Mouse (Mus musculus) hindbrain, embryonic 14.5 days (tissue): ENCODE measurements around the gene Cdhr2. TPM values are rescaled to one million over a fixed set of nuclear protein-coding genes. Genes with fewer than 3 reads are reported as not detected.

Experiments
- ATAC-seq: fragments of 200-750 bp; cut with Nextera tagmentation; 2 replicates; pipeline ENCODE4 v1.8.0; 2017; ENCODE audit warnings: moderate number of reproducible peaks, mild to moderate bottlenecking, moderate TSS enrichment, moderate library complexity; ENCODE audit not compliant: low FRiP score
- DNase-seq: peaks from one replicate; pipeline ENCODE4 v3.0.0-alpha.2; 2015; ENCODE audit warnings: low spot score
- H3K27ac ChIP-seq: fragments of 300-500 bp; sonication (generic); 2 replicates; pipeline ENCODE4 v1.5.1; 2014; ENCODE audit warnings: mild to moderate bottlenecking, moderate library complexity
- H3K27me3 ChIP-seq: fragments of 300-500 bp; sonication (generic); 2 replicates; pipeline ENCODE4 v1.6.1; 2014; ENCODE audit warnings: mild to moderate bottlenecking, low read length, mixed read lengths; ENCODE audit not compliant: control insufficient read depth, insufficient read depth
- H3K36me3 ChIP-seq: fragments of 300-500 bp; sonication (generic); replicated peaks from 2 replicates; pipeline ENCODE4 v1.6.1; 2014; ENCODE audit not compliant: control insufficient read depth, insufficient read depth
- H3K4me1 ChIP-seq: fragments of 300-500 bp; sonication (generic); replicated peaks from 2 replicates; pipeline ENCODE4 v1.6.1; 2014; ENCODE audit warnings: antibody characterized with exemption, low read length, mixed read lengths; ENCODE audit not compliant: control insufficient read depth, insufficient read depth
- H3K4me2 ChIP-seq: fragments of 300-500 bp; sonication (generic); replicated peaks from 2 replicates; pipeline ENCODE4 v1.6.1; 2014; ENCODE audit warnings: mild to moderate bottlenecking, moderate library complexity
- H3K4me3 ChIP-seq: fragments of 300-500 bp; sonication (generic); replicated peaks from 2 replicates; pipeline ENCODE4 v1.5.1; 2014; ENCODE audit warnings: mild to moderate bottlenecking, low read length
- H3K9ac ChIP-seq: fragments of 300-500 bp; sonication (generic); 2 replicates; pipeline ENCODE4 v1.6.1; 2014
- H3K9me3 ChIP-seq: fragments of 300-500 bp; sonication (generic); 2 replicates; pipeline ENCODE4 v1.6.1; 2016; ENCODE audit warnings: low read length; ENCODE audit not compliant: control insufficient read depth
- WGBS: fragments of 180-500 bp; shearing (Covaris S2); extraction: QIAGEN DNeasy Blood & Tissue Kit; methylation state at CpG from one replicate; pipeline ENCODE4 v1.1.7; 2014; 5-methylcytosine and 5-hydroxymethylcytosine counted together
- polyA plus RNA-seq: library from polyadenylated mRNA; unstranded; fragments of >200 nt; fragmentation: Nextera tagmentation; extraction: Ambion mirVana; gene quantifications from 2 replicates; pipeline ENCODE4 v1.2.1, GENCODE M21; 2014

Gene Cdhr2
- 0.14 and 0.16 TPM in 2 replicates for polyA plus RNA-seq

GRCm38 (mm10) chr13:54701243-54701642 is at the start of gene Cdhr2:
TSS of gene Cdhr2 (plus strand) at chr13:54701461.
- 62% methylated on average over 5 of the region's 5 CpGs for WGBS
- H3K4me3 ChIP-seq = no peak within 1 kb of the TSS
- H3K4me2 ChIP-seq = no peak within 1 kb of the TSS
- no peaks in the 10 kb centered on the region for H3K27me3 ChIP-seq
- no peak within 1 kb of the TSS for H3K9ac ChIP-seq
- no peak within 1 kb of the TSS for H3K27ac ChIP-seq
- DNase-seq (no peak), ATAC-seq (no peak)
- H3K4me1 ChIP-seq = no peaks in the 10 kb centered on the region
- no peaks in the 10 kb centered on the region for H3K9me3 ChIP-seq
- no peaks in the 10 kb centered on the region for H3K36me3 ChIP-seq

GRCm38 (mm10) chr13:54660877-54661276 is 40.4 kb upstream of the Cdhr2 start:
- no peaks in the 10 kb centered on the region for H3K9me3 ChIP-seq
- ATAC-seq (no peak), DNase-seq (no peak)
- no peak overlapping the region for H3K4me2 ChIP-seq
- H3K4me1 ChIP-seq = no peaks in the 10 kb centered on the region
- peaks cover 87% of the 10 kb centered on the region for H3K36me3 ChIP-seq
- H3K9ac ChIP-seq = no peak overlapping the region
- H3K27me3 ChIP-seq = no peaks in the 10 kb centered on the region
- no peak overlapping the region for H3K4me3 ChIP-seq
- H3K27ac ChIP-seq = no peak overlapping the region
- 53% methylated on average over 5 of the region's 5 CpGs for WGBS

GRCm38 (mm10) chr13:54661358-54661757 is 39.9 kb upstream of the Cdhr2 start:
- DNase-seq (no peak), ATAC-seq (no peak)
- WGBS = 81% methylated on average over 12 of the region's 12 CpGs
- no peaks in the 10 kb centered on the region for H3K4me1 ChIP-seq
- no peak overlapping the region for H3K4me3 ChIP-seq
- H3K36me3 ChIP-seq = peaks cover 82% of the 10 kb centered on the region
- no peak overlapping the region for H3K9ac ChIP-seq
- H3K27me3 ChIP-seq = no peaks in the 10 kb centered on the region
- H3K9me3 ChIP-seq = no peaks in the 10 kb centered on the region
- H3K27ac ChIP-seq = no peak overlapping the region
- no peak overlapping the region for H3K4me2 ChIP-seq

- Histone ChIP-seq H3K36me3 (peaks cover 56% of the 10 kb centered on the region), H3K9ac (no peak overlapping the region), H3K4me1 (no peaks in the 10 kb centered on the region), H3K4me3 (no peak overlapping the region), H3K9me3 (no peaks in the 10 kb centered on the region), H3K4me2 (no peak overlapping the region), H3K27ac (no peak overlapping the region), H3K27me3 (no peaks in the 10 kb centered on the region)
- no peak for ATAC-seq
- no peak for DNase-seq
- WGBS = 89% methylated on average over 4 of the region's 4 CpGs
Measured at GRCm38 (mm10) chr13:54663999-54664398, 37.3 kb upstream of the Cdhr2 start.

GRCm38 (mm10) chr13:54664509-54664908 is 36.8 kb upstream of the Cdhr2 start:
- no peak for ATAC-seq
- Histone ChIP-seq H3K4me3 (no peak overlapping the region), H3K4me1 (no peaks in the 10 kb centered on the region), H3K4me2 (no peak overlapping the region), H3K27me3 (no peaks in the 10 kb centered on the region), H3K9me3 (no peaks in the 10 kb centered on the region), H3K36me3 (peaks cover 52% of the 10 kb centered on the region), H3K9ac (no peak overlapping the region), H3K27ac (no peak overlapping the region)
- no peak for DNase-seq
- 94% methylated on average over 1 of the region's 1 CpGs for WGBS

- Histone ChIP-seq H3K9me3 (no peaks in the 10 kb centered on the region), H3K4me2 (no peak overlapping the region), H3K4me1 (no peaks in the 10 kb centered on the region), H3K9ac (no peak overlapping the region), H3K36me3 (peaks cover 46% of the 10 kb centered on the region), H3K27ac (no peak overlapping the region), H3K27me3 (no peaks in the 10 kb centered on the region), H3K4me3 (no peak overlapping the region)
- ATAC-seq (no peak), DNase-seq (no peak)
- WGBS = 96% methylated on average over 7 of the region's 7 CpGs
Measured at GRCm38 (mm10) chr13:54665062-54665461, 36.2 kb upstream of the Cdhr2 start.

GRCm38 (mm10) chr13:54670491-54670890 is 30.8 kb upstream of the Cdhr2 start:
- no peak overlapping the region for H3K4me2 ChIP-seq
- H3K9me3 ChIP-seq = no peaks in the 10 kb centered on the region
- H3K9ac ChIP-seq = no peak overlapping the region
- H3K36me3 ChIP-seq = no peaks in the 10 kb centered on the region
- H3K4me3 ChIP-seq = no peak overlapping the region
- no peaks in the 10 kb centered on the region for H3K4me1 ChIP-seq
- no peak overlapping the region for H3K27ac ChIP-seq
- 87% methylated on average over 2 of the region's 2 CpGs for WGBS
- DNase-seq (no peak), ATAC-seq (no peak)
- no peaks in the 10 kb centered on the region for H3K27me3 ChIP-seq

GRCm38 (mm10) chr13:54675895-54676590 is 25.2 kb upstream of the Cdhr2 start:
- H3K36me3 ChIP-seq = peaks cover 29% of the 10 kb centered on the region
- H3K27me3 ChIP-seq = no peaks in the 10 kb centered on the region
- no peak overlapping the region for H3K9ac ChIP-seq
- H3K4me1 ChIP-seq = no peaks in the 10 kb centered on the region
- no peak for ATAC-seq
- H3K4me2 ChIP-seq = no peak overlapping the region
- no peak overlapping the region for H3K27ac ChIP-seq
- DNase-seq = no peak
- no peaks in the 10 kb centered on the region for H3K9me3 ChIP-seq
- 71% methylated on average over 11 of the region's 11 CpGs for WGBS
- no peak overlapping the region for H3K4me3 ChIP-seq

GRCm38 (mm10) chr13:54678263-54678662 is 23.0 kb upstream of the Cdhr2 start:
- H3K27me3 ChIP-seq = no peaks in the 10 kb centered on the region
- no peak overlapping the region for H3K27ac ChIP-seq
- ATAC-seq (no peak), DNase-seq (no peak)
- H3K9me3 ChIP-seq = no peaks in the 10 kb centered on the region
- peaks cover 51% of the 10 kb centered on the region for H3K36me3 ChIP-seq
- no peaks in the 10 kb centered on the region for H3K4me1 ChIP-seq
- no peak overlapping the region for H3K9ac ChIP-seq
- H3K4me3 ChIP-seq = no peak overlapping the region
- 93% methylated on average over 4 of the region's 4 CpGs for WGBS
- H3K4me2 ChIP-seq = no peak overlapping the region
